Mouse (Mus musculus) left cerebral cortex, postnatal 4 days (tissue): ENCODE results near the gene Ggnbp2. TPM values are rescaled to one million over a fixed set of nuclear protein-coding genes. Genes with fewer than 3 reads are reported as not detected.
"Not testable (repeated sequence)": the region's sequence is repeated elsewhere in the genome, so short reads cannot be mapped to it uniquely, and the experiment has no call there.

Experiments
- DNase-seq: peaks from one replicate; pipeline ENCODE4 v3.0.0-alpha.2; 2022
- intact Hi-C: fragments of 180-260 bp; cut with DNase I; formaldehyde crosslinking; loops from one replicate; pipeline ENCODE4 v1.15.1; 2025
- total RNA-seq, 2 experiments: library from RNA; stranded (reverse); gene quantifications; 2 replicates each; pipeline ENCODE4 v1.2.3; 2021

The Ggnbp2 gene
- total RNA-seq, 2 experiments from 2014 or later, result 86.9 to 100 TPM

GRCm38 (mm10) chr11:84880465-84880961, 9.9 kb upstream of the Ggnbp2 start:
- intact Hi-C loops, result no loop called here
- peak; percentile 59 for DNase-seq

GRCm38 (mm10) chr11:84879772-84880464, 9.3 kb upstream of the Ggnbp2 start, which contains the start of the genes Myo19 and Pigw:
TSS of gene Myo19 (plus strand) at chr11:84880148.
TSS of gene Pigw (minus strand) at chr11:84880285.
- DNase-seq, result peak; percentile 81
- intact Hi-C loops, result no loop called here

- intact Hi-C loops, result no loop called here
- no peak for DNase-seq
These were observed 8.6 kb upstream of the Ggnbp2 start for GRCm38 (mm10) chr11:84879007-84879771.

GRCm38 (mm10) chr11:84876020-84876419, 5.4 kb upstream of the Ggnbp2 start:
- DNase-seq, intact Hi-C loops: not testable (repeated sequence)

- intact Hi-C loops, result no loop called here
- no peak for DNase-seq
These were observed 2.6 kb upstream of the Ggnbp2 start for GRCm38 (mm10) chr11:84873042-84873833.

GRCm38 (mm10) chr11:84871548-84872069, 992 bp upstream of the Ggnbp2 start:
- no peak for DNase-seq
- intact Hi-C loops, result no loop called here

- DNase-seq, result no peak
- intact Hi-C loops, result no loop called here
These were observed 429 bp upstream of the Ggnbp2 start for GRCm38 (mm10) chr11:84871046-84871445.

GRCm38 (mm10) chr11:84869537-84870232, 932 bp downstream of the Ggnbp2 start:
- peak; percentile 99 for DNase-seq
- intact Hi-C loops, result no loop called here

GRCm38 (mm10) chr11:84868786-84869259, 1.8 kb downstream of the Ggnbp2 start:
- intact Hi-C loops, result no loop called here
- DNase-seq, result no peak

GRCm38 (mm10) chr11:84867586-84867985, 3.0 kb downstream of the Ggnbp2 start:
- intact Hi-C loops, result no loop called here
- DNase-seq, result no peak

- intact Hi-C loops, result no loop called here
- DNase-seq, result no peak
These were observed 5.3 kb downstream of the Ggnbp2 start for GRCm38 (mm10) chr11:84865268-84865667.

GRCm38 (mm10) chr11:84855285-84855684, 15.3 kb downstream of the Ggnbp2 start:
- intact Hi-C loops, result no loop called here
- no peak for DNase-seq

GRCm38 (mm10) chr11:84847475-84848090, 23.0 kb downstream of the Ggnbp2 start:
- intact Hi-C loops, result no loop called here
- no peak for DNase-seq

- DNase-seq, result no peak
- intact Hi-C loops, result no loop called here
These were observed 23.7 kb downstream of the Ggnbp2 start for GRCm38 (mm10) chr11:84846741-84847474.

GRCm38 (mm10) chr11:84839330-84839729, 31.3 kb downstream of the Ggnbp2 start:
- DNase-seq, result no peak
- intact Hi-C loops, result no loop called here

GRCm38 (mm10) chr11:84829495-84829894, 41.1 kb downstream of the Ggnbp2 start:
- intact Hi-C loops, DNase-seq: not testable (repeated sequence)

- intact Hi-C loops, result no loop called here
- peak; percentile 93 for DNase-seq
These were observed 41.9 kb downstream of the Ggnbp2 start, which contains the start of gene Dhrs11 for GRCm38 (mm10) chr11:84828516-84829399. TSS of gene Dhrs11 (minus strand) at chr11:84828994.
